Mouse (Mus musculus) left cerebral cortex, adult 9 months (tissue): ENCODE results near the gene Minos1.

Source experiments
- DNase-seq, 2 experiments: peaks; one replicate each; pipeline ENCODE4 v3.0.0; 2022; ENCODE audit warnings: low spot score in 2 of 2

Minos1 gene

DNA sequence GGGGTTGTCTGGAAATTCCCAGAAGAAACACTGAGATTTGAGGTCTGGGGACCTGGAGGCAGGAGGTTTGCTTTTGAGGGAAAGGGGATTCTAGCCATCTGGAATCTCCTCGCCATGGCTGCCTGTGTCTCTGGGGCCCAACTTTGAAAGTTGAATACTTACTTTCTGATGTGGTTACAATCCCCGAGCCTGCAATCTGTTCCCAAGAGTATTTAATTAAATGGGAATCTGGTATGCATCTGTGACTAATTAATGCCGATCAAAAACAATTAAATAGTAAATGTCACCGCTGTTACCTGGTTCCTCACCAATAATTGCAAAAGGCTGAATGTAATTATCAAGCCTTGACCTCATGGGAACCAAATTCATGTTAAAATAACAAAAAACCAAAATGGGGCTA lies 13.7 kb upstream of the Minos1 start:
- no peak for DNase-seq

DNA sequence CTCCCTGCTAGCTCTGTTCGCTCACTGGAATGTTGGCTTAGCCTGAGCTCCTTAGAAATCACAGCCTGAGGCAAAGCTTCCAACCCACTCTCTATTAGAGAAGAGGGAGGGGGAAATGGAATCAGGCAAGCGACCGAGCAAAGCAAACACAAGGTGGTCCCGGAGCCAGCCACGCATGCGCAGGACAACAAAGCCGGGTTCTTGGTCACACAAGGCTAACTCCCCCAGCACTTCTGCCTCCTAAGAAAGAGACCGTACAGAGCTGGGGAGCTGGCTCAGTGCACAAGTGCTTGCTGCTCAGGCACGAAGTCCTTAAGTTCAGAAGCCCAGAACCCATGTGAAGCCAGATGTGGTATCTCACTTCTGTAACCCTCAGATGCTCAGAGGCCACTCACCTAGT lies 12.1 kb upstream of the Minos1 start:
- DNase-seq: no peak

- DNase-seq: no peak
These were observed 10.9 kb upstream of the Minos1 start for GRCm38 (mm10) chr4:139141785-139142184.

DNA sequence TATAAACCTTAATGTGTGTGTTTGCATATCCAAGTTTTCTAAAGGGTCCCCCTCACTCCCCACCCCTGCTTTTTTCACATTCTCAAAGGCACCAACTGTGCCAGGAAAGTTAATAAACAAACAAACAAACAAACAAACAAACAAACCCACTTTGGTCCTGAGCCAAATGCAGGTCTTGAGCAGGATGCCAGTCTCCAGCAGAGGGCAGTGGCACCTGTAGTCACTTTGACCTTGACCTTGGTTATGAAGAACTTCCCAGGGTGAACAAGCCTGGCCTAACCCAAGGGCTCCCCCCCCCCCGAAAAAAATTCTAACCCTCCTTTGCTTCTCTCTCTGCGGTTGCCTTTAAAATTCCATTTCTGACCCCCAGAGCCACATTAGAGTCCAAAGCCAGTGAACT lies 9.4 kb upstream of the Minos1 start:
- DNase-seq: no peak

DNA sequence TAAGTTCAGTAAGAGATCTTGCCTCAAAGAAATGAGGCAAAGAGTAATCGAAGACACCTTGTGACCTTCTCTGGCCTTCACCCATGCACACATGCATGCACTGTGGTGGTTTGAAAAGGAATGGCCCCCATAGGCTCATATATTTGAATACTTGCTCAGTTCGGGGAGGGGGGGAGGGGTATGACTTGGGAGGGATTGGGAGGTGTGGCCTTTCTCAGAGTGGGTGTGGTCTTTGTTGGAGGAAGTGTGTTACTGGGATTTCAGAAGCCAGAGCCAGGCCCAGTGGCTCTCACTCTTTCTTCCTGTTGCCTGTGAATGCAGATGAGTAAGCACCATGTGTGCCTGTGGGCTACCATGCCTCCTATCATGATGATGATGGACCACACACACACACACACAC lies 5.1 kb upstream of the Minos1 start:
- no peak for DNase-seq

- no peak for DNase-seq
These were observed 2.2 kb upstream of the Minos1 start for GRCm38 (mm10) chr4:139133109-139133508.

DNA sequence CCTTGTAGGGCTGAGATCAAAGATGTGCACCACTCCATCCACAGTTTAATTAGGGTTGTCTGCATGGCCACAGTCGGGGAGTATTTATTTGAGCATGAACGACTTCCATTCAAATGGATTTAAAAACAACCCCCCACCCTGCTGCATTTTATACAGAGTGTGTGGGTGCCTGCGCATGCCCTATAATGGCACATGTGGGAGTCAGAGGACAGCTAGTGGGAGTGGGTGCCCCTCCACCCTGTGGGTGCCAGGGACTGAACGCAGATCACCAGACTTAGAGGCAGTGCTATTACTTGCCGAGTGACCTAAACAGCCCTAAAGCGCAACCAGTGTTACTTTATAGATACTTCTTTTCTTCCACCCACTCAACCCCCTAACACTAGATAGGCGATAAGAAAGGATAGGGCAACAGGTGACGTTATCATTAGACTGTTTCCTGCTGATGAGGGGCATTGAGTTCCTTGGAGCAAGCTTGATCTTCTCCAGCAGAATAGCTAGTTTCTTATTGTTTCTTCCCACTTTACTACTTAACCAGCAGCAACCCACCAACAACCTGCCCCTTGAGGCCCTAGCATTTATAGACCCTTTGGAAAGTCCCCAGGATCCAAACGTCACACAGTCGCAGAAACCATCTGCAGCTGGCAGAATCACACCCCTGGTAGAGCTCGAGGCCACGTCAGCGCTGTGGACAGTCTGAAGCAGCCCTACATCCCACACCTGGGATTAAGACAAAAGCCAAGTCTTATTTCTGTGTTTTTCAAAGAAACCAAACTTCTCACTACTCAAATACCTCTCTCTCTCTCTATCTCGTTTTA lies 1.2 kb upstream of the Minos1 start:
- DNase-seq: peak in 1 of 2 experiments; percentile 12

GRCm38 (mm10) chr4:139129806-139130700 lies 860 bp downstream of the Minos1 start:
- DNase-seq: peak in 1 of 2 experiments; percentile 13

DNA sequence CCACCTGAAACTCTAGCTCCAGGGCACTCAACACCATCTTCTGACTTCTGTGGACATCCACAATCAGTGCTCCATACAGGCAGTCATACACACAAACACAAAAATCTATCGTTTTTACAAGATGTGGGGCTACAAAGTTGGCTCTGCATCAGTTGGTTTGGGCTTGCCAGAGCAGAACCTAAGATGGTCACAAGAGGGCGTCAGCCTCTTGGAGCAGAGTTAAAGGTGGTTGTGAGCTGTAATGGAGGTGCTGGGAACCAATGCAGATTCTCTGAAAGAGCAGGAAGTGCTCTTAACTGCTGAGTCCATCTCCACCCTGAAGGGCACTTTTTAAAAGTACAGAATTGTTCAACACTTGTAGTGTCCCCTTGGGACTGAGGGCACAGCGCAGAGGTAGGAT lies 4.4 kb downstream of the Minos1 start:
- DNase-seq: no peak

DNA sequence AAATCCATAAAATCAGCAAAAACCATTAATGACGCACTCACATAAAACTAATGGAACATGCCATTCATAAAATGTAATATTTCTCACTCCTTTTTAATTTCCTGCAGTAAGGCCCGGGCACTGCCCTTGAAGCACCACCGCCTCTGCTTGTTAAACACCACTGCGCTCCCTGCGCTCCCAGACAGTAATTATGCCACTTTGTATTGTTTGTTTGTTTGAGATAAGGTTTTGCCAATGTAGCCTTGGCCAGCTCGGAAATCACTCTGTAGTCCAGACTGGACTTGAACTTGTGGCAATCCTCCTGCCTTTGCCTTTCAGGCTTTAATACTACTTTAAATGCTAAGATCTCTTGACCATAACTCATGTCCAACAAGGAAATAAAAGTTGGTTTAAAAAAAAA lies 6.0 kb downstream of the Minos1 start:
- no peak for DNase-seq

GRCm38 (mm10) chr4:139122557-139122956 lies 8.4 kb downstream of the Minos1 start:
- no peak for DNase-seq

GRCm38 (mm10) chr4:139120998-139121397 lies 9.9 kb downstream of the Minos1 start:
- DNase-seq: no peak

- no peak for DNase-seq
These were observed 10.6 kb downstream of the Minos1 start for GRCm38 (mm10) chr4:139120281-139120814.

DNA sequence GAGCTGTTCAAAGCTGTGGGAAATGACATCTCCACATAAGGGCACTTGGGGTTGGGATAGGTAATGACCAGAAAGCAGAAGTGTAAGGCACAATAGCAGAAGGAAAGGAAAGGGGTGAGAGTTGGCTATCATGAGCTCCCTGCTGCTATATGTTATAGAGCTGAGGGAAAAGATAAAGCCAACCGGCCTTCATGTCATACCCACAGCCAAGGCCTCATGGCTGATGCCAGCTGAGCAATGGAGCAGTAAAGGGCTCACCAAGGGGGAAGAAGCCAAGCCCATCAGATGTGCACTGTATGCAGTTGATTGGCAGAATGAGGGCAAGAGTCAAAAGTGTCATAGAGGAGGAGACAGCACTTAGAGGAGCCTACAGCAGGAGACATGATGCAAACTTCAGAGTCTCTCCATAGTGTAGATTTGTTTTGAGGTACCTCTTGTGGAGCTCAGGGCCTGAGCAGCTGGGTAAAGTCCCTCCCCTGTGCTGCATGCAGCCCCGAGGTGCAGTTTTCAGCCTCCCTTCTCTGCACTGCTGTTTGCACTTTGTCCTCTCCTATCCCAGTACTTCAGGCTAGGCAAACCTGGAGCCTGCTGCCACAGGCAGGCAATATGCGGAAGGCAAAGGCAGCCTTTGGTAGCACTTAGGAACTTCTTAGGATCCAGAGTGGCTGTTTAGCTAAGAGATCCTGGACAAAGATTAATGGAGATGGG lies 14.4 kb downstream of the Minos1 start:
- no peak for DNase-seq

- DNase-seq: no peak
These were observed 15.2 kb downstream of the Minos1 start for GRCm38 (mm10) chr4:139115721-139116120.

DNA sequence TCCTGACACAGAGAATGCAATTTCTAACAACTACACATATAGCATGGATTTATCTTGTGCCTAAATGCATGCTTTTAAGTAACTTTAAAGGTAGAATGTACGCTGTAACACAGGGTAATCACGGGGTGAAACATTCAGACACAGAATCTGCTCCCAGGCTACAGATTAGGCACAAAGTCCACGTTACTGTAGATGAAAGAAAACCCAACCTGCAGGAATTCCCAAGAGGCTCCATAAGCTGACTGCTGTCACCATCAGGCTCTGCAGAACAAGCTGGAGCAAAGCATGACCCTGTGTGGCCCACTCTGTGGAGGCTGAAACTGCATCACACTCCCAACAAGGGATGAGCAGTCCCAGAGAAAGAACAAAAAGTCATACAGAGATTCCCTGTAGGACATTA lies 18.4 kb downstream of the Minos1 start:
- DNase-seq: no peak

- DNase-seq: no peak
These were observed 19.5 kb downstream of the Minos1 start for GRCm38 (mm10) chr4:139111421-139111820.

GRCm38 (mm10) chr4:139110858-139111257 lies 20.1 kb downstream of the Minos1 start:
- no peak for DNase-seq

- no peak for DNase-seq
These were observed 25.5 kb downstream of the Minos1 start for GRCm38 (mm10) chr4:139105453-139105852.

DNA sequence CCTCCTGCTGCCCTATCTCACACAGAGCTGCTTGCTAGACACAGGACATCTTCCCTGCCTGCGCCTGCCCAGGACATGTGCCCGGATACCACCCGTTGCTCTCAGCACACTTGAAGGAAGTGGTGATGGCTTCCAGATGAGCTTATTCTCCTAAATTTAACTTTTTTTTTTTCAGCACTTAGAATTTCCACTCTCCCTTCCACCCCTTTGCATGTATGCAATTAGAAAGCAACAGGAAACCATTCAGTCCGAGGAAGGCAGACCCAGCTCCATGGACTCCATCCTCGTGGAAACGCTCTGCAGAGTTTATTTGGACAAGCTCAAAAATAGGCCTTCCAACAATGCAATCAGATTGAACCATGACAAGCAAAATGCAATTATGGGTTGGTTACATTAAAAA lies 29.4 kb downstream of the Minos1 start:
- no peak for DNase-seq

DNA sequence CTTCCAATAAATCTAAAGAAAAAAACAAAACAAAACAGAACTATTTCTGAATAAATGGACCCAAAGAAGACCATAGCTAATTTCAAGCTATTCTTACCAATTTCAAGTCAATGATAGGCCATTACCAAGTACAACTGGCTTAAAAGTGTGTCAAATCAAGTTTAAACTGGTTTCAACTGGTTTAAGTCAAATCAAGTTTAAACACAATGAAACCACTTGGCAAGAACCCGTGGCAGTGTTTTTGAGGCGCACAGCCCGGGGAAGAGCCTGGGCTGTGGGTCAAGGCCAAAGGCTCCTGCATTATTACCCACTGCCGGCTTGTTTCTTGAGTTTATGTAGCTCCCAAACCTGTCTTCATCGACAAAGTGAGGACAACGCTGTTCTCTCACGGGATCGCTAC lies 30.6 kb downstream of the Minos1 start:
- DNase-seq: no peak

GRCm38 (mm10) chr4:139096201-139096600 lies 34.7 kb downstream of the Minos1 start:
- DNase-seq: no peak
